Mouse (Mus musculus) heart, postnatal 0 days (tissue): Measurements from ENCODE around the gene Pdlim5.

Experiments used
- CTCF ChIP-seq: IDR thresholded peaks from 2 replicates; pipeline ENCODE4 v1.5.1; 2016; ENCODE audit warnings: antibody characterized with exemption, control low read depth, low read depth
- EP300 ChIP-seq: IDR thresholded peaks from 2 replicates; pipeline ENCODE4 v1.6.1; 2016; ENCODE audit warnings: antibody characterized with exemption, low read depth

- no peak for TF ChIP-seq CTCF
- no peak for TF ChIP-seq EP300
Observed at GRCm38 (mm10) chr3:142442161-142442560, 46.7 kb upstream of the Pdlim5 start.
